Mouse (Mus musculus): ENCODE data around the gene Met.

- TF ChIP-seq POLR2A (IDR thresholded peaks at IDR 0.05; ENCODE audit: insufficient read depth, low read depth, low read length): no peak
- TF ChIP-seq CTCF (IDR thresholded peaks at IDR 0.05): no peak
- TF ChIP-seq EP300 (IDR thresholded peaks at IDR 0.05; ENCODE audit: insufficient read depth, low read depth, low read length): no peak
Observed at GRCm38 (mm10) chr6:17561347-17561746, 97.7 kb downstream of the Met start.

All from heart, adult 2 months (tissue).